ENCODE assay signal across 15 mouse cellular contexts in genomic region chr4:154209054-154209453, GRCm38 (mm10). TPM values are rescaled to one million over a fixed set of nuclear protein-coding genes. Genes with fewer than 3 reads are reported as not detected.
DNase-seq lines count a peak whose midpoint lies in the region; ATAC-seq and TF ChIP-seq lines count a peak whose summit lies in the region.
"Had no signal": no experiment of that assay in that cellular context is flagged by ENCODE, and none has a peak within 500 bp of the region (broad histone marks: within the 10 kb centered on the region; RNA-seq: fewer than 3 reads in every experiment).

No protein-coding gene starts in this region.

- no peak for DNase-seq in lung, embryonic 14.5 days
- DNase-seq in lung, adult 2 months, result no peak
- peak; percentile 75 for DNase-seq in adipocyte (ENCODE audit: low spot score)
- DNase-seq in gastrocnemius, adult 2 months, result peak; percentile 72
- peak; percentile 53 for DNase-seq in lung, postnatal 14 days
- no peak for DNase-seq in forebrain, embryonic 11.5 days (ENCODE audit: low spot score)
- DNase-seq in thymus, adult 2 months, result no peak
- DNase-seq in liver, postnatal 0 days, result no peak
- DNase-seq: adrenal gland, postnatal 10 days; cerebellum, postnatal 25 days; kidney, postnatal 10 days; right cerebral cortex, postnatal 4 days had no signal

- H3K9me3 ChIP-seq in lung, embryonic 14.5 days (ENCODE audit: low read depth, low read length), result no peaks in the 10 kb centered on the region
- no peaks in the 10 kb centered on the region for H3K9me3 ChIP-seq in forebrain, embryonic 11.5 days (ENCODE audit: control insufficient read depth, low read length)
- no peaks in the 10 kb centered on the region for H3K9me3 ChIP-seq in liver, postnatal 0 days (ENCODE audit: low read length)

- peak overlapping the region; percentile 42; the same call in 1 of the 2 replicates for H3K27ac ChIP-seq in lung, embryonic 14.5 days (ENCODE audit: low read depth)
- no peak overlapping the region for H3K27ac ChIP-seq in gastrocnemius, adult 2 months
- no peak overlapping the region for H3K27ac ChIP-seq in forebrain, embryonic 11.5 days (ENCODE audit: low read depth, low read length)
- H3K27ac ChIP-seq in thymus, adult 2 months (ENCODE audit: control insufficient read depth, insufficient read depth, low read length), result no peak overlapping the region
- no peak overlapping the region for H3K27ac ChIP-seq in liver, postnatal 0 days (ENCODE audit: low read depth)
- H3K27ac ChIP-seq: heart, adult 2 months had no signal

- H3K4me3 ChIP-seq in lung, embryonic 14.5 days (ENCODE audit: low read depth, low read length), result no peak overlapping the region
- H3K4me3 ChIP-seq in lung, adult 2 months (replicated peaks; ENCODE audit: extremely low read depth, low read depth, low read length), result no peak overlapping the region
- H3K4me3 ChIP-seq in gastrocnemius, adult 2 months, result no peak overlapping the region
- H3K4me3 ChIP-seq in forebrain, embryonic 11.5 days (ENCODE audit: low read depth, low read length), result no peak overlapping the region
- no peak overlapping the region for H3K4me3 ChIP-seq in thymus, adult 2 months (ENCODE audit: control insufficient read depth, insufficient read depth, low read length)
- H3K4me3 ChIP-seq in liver, postnatal 0 days (ENCODE audit: low read depth, low read length), result no peak overlapping the region
- H3K4me3 ChIP-seq: heart, adult 2 months had no signal

- no peaks in the 10 kb centered on the region; the same call in 1 of the 2 replicates for H3K4me1 ChIP-seq in lung, embryonic 14.5 days (ENCODE audit: insufficient read depth)
- peaks cover 11% of the 10 kb centered on the region for H3K4me1 ChIP-seq in lung, adult 2 months (ENCODE audit: control insufficient read depth, insufficient read depth, low read length)
- H3K4me1 ChIP-seq in forebrain, embryonic 11.5 days (replicated peaks; ENCODE audit: control insufficient read depth, insufficient read depth, low read length), result no peaks in the 10 kb centered on the region
- H3K4me1 ChIP-seq in thymus, adult 2 months (replicated peaks; ENCODE audit: control insufficient read depth, insufficient read depth, low read length), result no peaks in the 10 kb centered on the region
- H3K4me1 ChIP-seq in liver, postnatal 0 days (ENCODE audit: insufficient read depth), result no peaks in the 10 kb centered on the region

- H3K27me3 ChIP-seq in lung, embryonic 14.5 days (ENCODE audit: insufficient read depth, low read length), result no peaks in the 10 kb centered on the region
- H3K27me3 ChIP-seq in forebrain, embryonic 11.5 days (ENCODE audit: control insufficient read depth, insufficient read depth, low read length), result no peaks in the 10 kb centered on the region
- no peaks in the 10 kb centered on the region for H3K27me3 ChIP-seq in thymus, adult 2 months (ENCODE audit: control insufficient read depth, insufficient read depth, low read length)
- H3K27me3 ChIP-seq in liver, postnatal 0 days (ENCODE audit: insufficient read depth, low read length), result no peaks in the 10 kb centered on the region

- 57% methylated on average over 6 of the region's 6 CpGs for WGBS in lung, embryonic 14.5 days
- 65% methylated on average over 6 of the region's 6 CpGs for WGBS in lung, adult 2 months
- 73% methylated on average over 6 of the region's 6 CpGs for WGBS in forebrain, embryonic 11.5 days
- 81% methylated on average over 6 of the region's 6 CpGs for WGBS in thymus, adult 2 months
- 63% methylated on average over 6 of the region's 6 CpGs for WGBS in liver, postnatal 0 days (ENCODE audit: insufficient replicate concordance)

- no peak for ATAC-seq in lung, embryonic 14.5 days (ENCODE audit: insufficient read depth)
- no peak for ATAC-seq in forebrain, embryonic 11.5 days (replicated peaks; ENCODE audit: low FRiP score)
- ATAC-seq in liver, postnatal 0 days, result no peak

- no peak for TF ChIP-seq POLR2A in lung, adult 2 months (IDR thresholded peaks at IDR 0.05; ENCODE audit: borderline replicate concordance, extremely low read depth, low read depth, low read length)
- TF ChIP-seq POLR2A in thymus, adult 2 months (IDR thresholded peaks at IDR 0.05; ENCODE audit: control insufficient read depth, extremely low read depth, insufficient read depth, low read length, poor library complexity), result no peak

- TF ChIP-seq EP300 in liver, postnatal 0 days (IDR thresholded peaks at IDR 0.05; ENCODE audit: low read depth), result no peak

- no peaks in the 10 kb centered on the region for H3K36me3 ChIP-seq in lung, embryonic 14.5 days (ENCODE audit: insufficient read depth)
- no peaks in the 10 kb centered on the region for H3K36me3 ChIP-seq in forebrain, embryonic 11.5 days (ENCODE audit: control insufficient read depth, insufficient read depth, low read length)
- no peaks in the 10 kb centered on the region for H3K36me3 ChIP-seq in thymus, adult 2 months (ENCODE audit: control insufficient read depth, insufficient read depth, low read length)
- H3K36me3 ChIP-seq in liver, postnatal 0 days (replicated peaks; ENCODE audit: insufficient read depth, low read length), result no peaks in the 10 kb centered on the region

- no peak overlapping the region for H3K4me2 ChIP-seq in lung, embryonic 14.5 days
- H3K4me2 ChIP-seq in forebrain, embryonic 11.5 days (ENCODE audit: low read depth, low read length, severe bottlenecking), result no peak overlapping the region
- no peak overlapping the region for H3K4me2 ChIP-seq in liver, postnatal 0 days (ENCODE audit: low read depth, low read length)

- intact Hi-C loops in gastrocnemius, adult 2 months (cut with DNase I), result loop anchor here (5.0 kb wide), 1 partner anchor 142 kb away; no protein-coding TSS in a partner anchor

- H3K9ac ChIP-seq in lung, embryonic 14.5 days, result no peak overlapping the region
- no peak overlapping the region for H3K9ac ChIP-seq in forebrain, embryonic 11.5 days (ENCODE audit: low read length)
- H3K9ac ChIP-seq in liver, postnatal 0 days (replicated peaks), result no peak overlapping the region

- no peak for TF ChIP-seq CTCF in lung, embryonic 14.5 days (IDR thresholded peaks at IDR 0.05; ENCODE audit: low read depth)
- TF ChIP-seq CTCF in lung, adult 2 months (IDR thresholded peaks at IDR 0.05; ENCODE audit: insufficient read depth, low read length), result no peak
- TF ChIP-seq CTCF in gastrocnemius, adult 2 months (IDR thresholded peaks at IDR 0.05), result no peak
- TF ChIP-seq CTCF in thymus, adult 2 months (IDR thresholded peaks at IDR 0.05; ENCODE audit: borderline replicate concordance, control insufficient read depth, extremely low read depth, insufficient read depth, low read length, poor library complexity), result no peak
- TF ChIP-seq CTCF in liver, postnatal 0 days (IDR thresholded peaks at IDR 0.05; ENCODE audit: low read depth), result no peak

RNA-seq across cellular contexts. Expression of gene Megf6, which starts 38.5 kb away (rescaled TPM):
- 14.8 and 18.0 TPM in 2 replicates for polyA plus RNA-seq in lung, embryonic 14.5 days (2014; fragmentation: Nextera tagmentation; extraction: Ambion mirVana)
- 68.6 and 83.1 TPM in 2 replicates for polyA plus RNA-seq in lung, adult 2 months (2012; rRNA removed)
- total RNA-seq in gastrocnemius, adult 2 months (2021), result under 1 TPM; 0.15 to 0.70 TPM
- 23.9 and 25.7 TPM in 2 replicates for polyA plus RNA-seq in forebrain, embryonic 11.5 days (2014; fragmentation: Nextera tagmentation; extraction: Ambion mirVana)
- polyA plus RNA-seq in thymus, adult 2 months (2012; rRNA removed), result 11.0 and 19.0 TPM in 2 replicates
- 0.67 and 0.89 TPM in 2 replicates for polyA plus RNA-seq in liver, postnatal 0 days (2015; fragmentation: Nextera tagmentation; extraction: Ambion mirVana)
- total RNA-seq: monocyte, adult 5-6 weeks; neutrophil, adult 5-6 weeks had no signal

RNA-seq across cellular contexts. Expression of gene Tprgl, which starts 48.6 kb away (rescaled TPM):
- 142 and 151 TPM in 2 replicates for polyA plus RNA-seq in lung, embryonic 14.5 days (2014; fragmentation: Nextera tagmentation; extraction: Ambion mirVana)
- 223 and 276 TPM in 2 replicates for polyA plus RNA-seq in lung, adult 2 months (2012; rRNA removed)
- 100 to 1,000 TPM in 1 of 2 experiments, 10 to 100 TPM in 1; 86.9 to 109 TPM for total RNA-seq in gastrocnemius, adult 2 months (2021)
- polyA plus RNA-seq in forebrain, embryonic 11.5 days (2014; fragmentation: Nextera tagmentation; extraction: Ambion mirVana), result 126 and 135 TPM in 2 replicates
- 227 and 244 TPM in 2 replicates for polyA plus RNA-seq in thymus, adult 2 months (2012; rRNA removed)
- 74.4 and 83.4 TPM in 2 replicates for polyA plus RNA-seq in liver, postnatal 0 days (2015; fragmentation: Nextera tagmentation; extraction: Ambion mirVana)

Comparison
In these comparisons a context has a peak if more than half of its experiments do, and no peak if none do; other contexts are left out.
1. DNase-seq: peak in adipocyte (single experiment), gastrocnemius, adult 2 months (single experiment) and lung, postnatal 14 days (single experiment); none in lung, embryonic 14.5 days (single experiment), lung, adult 2 months (single experiment), forebrain, embryonic 11.5 days (single experiment), thymus, adult 2 months (single experiment) and liver, postnatal 0 days (single experiment).